Mouse (Mus musculus) limb, embryonic 15.5 days (tissue): ENCODE measurements around the gene BC037034. TPM values are rescaled to one million over a fixed set of nuclear protein-coding genes. Genes with fewer than 3 reads are reported as not detected.

Source experiments
- ATAC-seq: fragments of 200-750 bp; cut with Nextera tagmentation; 2 replicates; pipeline ENCODE4 v1.8.0; 2017; ENCODE audit warnings: low read depth, moderate TSS enrichment; ENCODE audit not compliant: insufficient number of reproducible peaks, low FRiP score, low TSS enrichment
- H3K27ac ChIP-seq: fragments of 300-500 bp; sonication (generic); 2 replicates; pipeline ENCODE4 v1.5.1; 2015; ENCODE audit warnings: moderate library complexity, mild to moderate bottlenecking, inconsistent platforms
- H3K27me3 ChIP-seq: fragments of 300-500 bp; sonication (generic); 2 replicates; pipeline ENCODE4 v1.6.1; 2015; ENCODE audit warnings: inconsistent platforms
- H3K36me3 ChIP-seq: fragments of 300-500 bp; sonication (generic); 2 replicates; pipeline ENCODE4 v1.6.1; 2015; ENCODE audit warnings: inconsistent platforms
- H3K4me1 ChIP-seq: fragments of 300-500 bp; sonication (generic); 2 replicates; pipeline ENCODE4 v1.6.1; 2015; ENCODE audit warnings: inconsistent platforms
- H3K4me2 ChIP-seq: fragments of 300-500 bp; sonication (generic); 2 replicates; pipeline ENCODE4 v1.6.1; 2015; ENCODE audit warnings: mild to moderate bottlenecking, inconsistent platforms
- H3K4me3 ChIP-seq: fragments of 300-500 bp; sonication (generic); 2 replicates; pipeline ENCODE4 v1.5.1; 2015; ENCODE audit warnings: mild to moderate bottlenecking, inconsistent platforms
- H3K9ac ChIP-seq: fragments of 300-500 bp; sonication (generic); 2 replicates; pipeline ENCODE4 v1.6.1; 2015; ENCODE audit warnings: inconsistent platforms
- H3K9me3 ChIP-seq: fragments of 300-500 bp; sonication (generic); 2 replicates; pipeline ENCODE4 v1.6.1; 2016; ENCODE audit warnings: inconsistent platforms
- WGBS: fragments of 180-500 bp; shearing (Covaris S2); methylation state at CpG from one replicate; pipeline ENCODE4 v1.1.7; 2015; 5-methylcytosine and 5-hydroxymethylcytosine counted together
- polyA plus RNA-seq: library from polyadenylated mRNA; unstranded; fragments of >200 nt; fragmentation: Nextera tagmentation; extraction: Ambion mirVana; gene quantifications from 2 replicates; pipeline ENCODE4 v1.2.1, GENCODE M21; 2015

BC037034 gene
- polyA plus RNA-seq: 4.4 and 5.1 TPM in 2 replicates

DNA sequence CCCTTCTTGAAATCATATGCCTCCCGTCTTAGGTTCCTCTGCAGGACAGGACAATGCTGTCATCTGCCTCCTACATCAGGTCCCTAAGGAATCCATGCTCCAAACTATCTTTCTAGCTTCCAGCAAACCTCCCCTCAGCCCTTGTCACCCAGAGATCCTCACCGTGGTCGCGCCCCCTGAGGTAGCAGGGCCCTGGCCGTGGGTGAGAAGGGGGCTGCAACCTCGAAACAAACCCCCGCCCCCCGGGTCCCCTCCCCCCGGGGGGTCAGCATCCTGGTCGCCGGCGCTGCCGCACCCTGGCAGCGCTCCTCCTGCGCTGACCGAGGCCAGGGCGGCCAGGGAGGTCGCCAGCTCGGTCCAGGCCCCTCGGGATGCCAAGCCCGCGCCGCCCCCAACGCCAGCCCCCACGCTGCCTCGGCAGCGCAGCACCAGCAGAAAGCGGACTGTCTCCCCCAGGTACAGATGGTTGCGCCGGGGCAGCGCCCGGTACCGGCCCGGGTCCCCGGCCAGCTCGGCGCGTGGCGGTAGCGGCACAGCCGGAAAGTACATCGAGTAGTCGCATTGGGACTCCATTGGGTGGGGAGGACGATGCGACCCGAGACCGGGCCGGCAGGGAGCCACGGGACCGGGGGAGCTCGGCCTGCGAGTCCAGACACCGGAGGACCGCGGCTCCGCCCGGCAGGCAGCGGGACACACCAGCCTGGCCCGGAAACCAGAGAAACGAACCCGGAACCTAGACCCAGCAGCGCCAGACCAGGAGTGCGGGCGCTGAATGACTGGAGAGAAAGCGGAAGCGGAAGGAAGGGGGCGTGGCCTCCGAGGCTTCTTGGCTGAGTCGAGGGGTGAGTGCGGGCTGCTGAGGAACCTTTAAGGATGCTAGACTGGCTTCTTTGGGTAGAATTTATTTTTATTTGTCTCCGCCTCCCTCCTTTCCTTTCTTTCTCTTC is at the start of gene BC037034:
BC037034 (minus strand) TSS at position 774 of the 947 bp plus-strand sequence.
- no peaks in the 10 kb centered on the region for H3K27me3 ChIP-seq
- H3K4me2 ChIP-seq: peak within 1 kb of the TSS; percentile 92
- H3K27ac ChIP-seq: peak within 1 kb of the TSS; percentile 79
- H3K4me3 ChIP-seq: peak within 1 kb of the TSS; percentile 89
- peak within 1 kb of the TSS; percentile 96 for H3K9ac ChIP-seq
- WGBS: under 1% methylated on average over 64 of the region's 71 CpGs
- peaks cover 52% of the 10 kb centered on the region for H3K36me3 ChIP-seq
- peak; percentile 81 for ATAC-seq
- peaks cover 26% of the 10 kb centered on the region for H3K4me1 ChIP-seq
- no peaks in the 10 kb centered on the region for H3K9me3 ChIP-seq

DNA sequence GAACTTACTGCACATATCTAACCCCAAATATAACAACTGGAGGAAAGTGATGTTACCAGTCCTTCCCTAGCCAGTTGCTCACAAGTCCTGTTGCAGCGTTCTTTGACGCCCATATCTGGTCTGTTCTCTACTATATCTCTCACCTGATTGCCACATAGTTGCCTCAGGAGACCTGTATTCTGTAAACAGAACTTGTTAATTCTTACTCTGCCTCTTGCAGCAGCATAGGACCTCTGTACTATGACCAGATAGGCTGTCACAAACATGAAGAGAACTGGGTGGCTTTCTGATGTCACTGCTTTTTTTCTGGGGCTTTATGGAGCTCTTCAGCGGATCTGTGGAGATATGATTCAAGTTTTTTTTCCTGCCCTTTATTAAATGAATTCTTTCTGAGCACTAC is 49.0 kb upstream of the BC037034 start:
- no peaks in the 10 kb centered on the region for H3K4me1 ChIP-seq
- no peak overlapping the region for H3K4me2 ChIP-seq
- no peaks in the 10 kb centered on the region for H3K9me3 ChIP-seq
- H3K9ac ChIP-seq: no peak overlapping the region
- ATAC-seq: no peak
- WGBS: 79% methylated on average over 3 of the region's 3 CpGs
- no peak overlapping the region for H3K27ac ChIP-seq
- no peak overlapping the region for H3K4me3 ChIP-seq
- no peaks in the 10 kb centered on the region for H3K27me3 ChIP-seq
- H3K36me3 ChIP-seq: no peaks in the 10 kb centered on the region

DNA sequence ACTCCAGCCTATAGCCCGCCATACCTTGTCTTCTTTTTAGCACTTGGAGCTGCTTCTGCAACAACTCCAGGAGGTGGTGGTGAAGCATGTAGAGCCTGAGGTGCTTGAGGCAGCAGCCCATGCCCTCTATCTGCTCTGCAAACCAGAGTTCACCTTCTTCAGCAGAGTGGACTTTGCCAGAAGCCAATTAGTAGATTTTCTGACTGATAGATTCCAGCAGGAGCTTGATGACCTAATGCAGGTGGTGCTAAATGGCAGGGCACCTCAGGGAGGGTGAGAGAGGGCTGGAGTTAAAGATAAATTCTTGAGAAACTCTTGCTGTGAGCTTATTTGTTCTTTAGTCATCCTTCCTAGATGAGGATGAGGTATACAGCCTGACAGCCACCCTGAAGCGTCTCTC is 35.8 kb upstream of the BC037034 start:
- no peaks in the 10 kb centered on the region for H3K4me1 ChIP-seq
- no peaks in the 10 kb centered on the region for H3K27me3 ChIP-seq
- no peak overlapping the region for H3K4me3 ChIP-seq
- no peak overlapping the region for H3K9ac ChIP-seq
- 76% methylated on average over 2 of the region's 2 CpGs for WGBS
- ATAC-seq: no peak
- H3K27ac ChIP-seq: no peak overlapping the region
- no peaks in the 10 kb centered on the region for H3K9me3 ChIP-seq
- H3K36me3 ChIP-seq: no peaks in the 10 kb centered on the region
- no peak overlapping the region for H3K4me2 ChIP-seq

DNA sequence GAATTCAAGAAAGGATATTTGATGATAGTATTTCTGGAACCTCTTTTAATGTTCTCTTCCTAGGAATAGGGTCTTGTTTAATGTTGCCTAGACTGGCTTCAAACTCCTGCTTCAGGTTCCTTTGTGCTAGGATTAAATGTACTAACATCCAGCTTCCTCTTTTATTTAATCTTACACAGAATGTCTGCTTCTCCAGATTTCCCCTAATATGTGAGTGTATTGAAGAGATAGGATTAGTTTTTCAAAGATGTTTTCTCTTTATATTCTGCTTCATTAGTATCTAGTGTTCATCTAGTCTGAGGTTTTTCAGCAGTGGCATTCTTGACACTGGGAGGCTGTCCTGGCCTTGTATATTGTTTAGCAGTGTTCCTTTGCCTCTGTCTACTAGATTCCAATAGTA is 30.3 kb upstream of the BC037034 start:
- ATAC-seq: no peak
- Histone ChIP-seq H3K9ac (no peak overlapping the region), H3K9me3 (no peaks in the 10 kb centered on the region), H3K4me1 (no peaks in the 10 kb centered on the region), H3K36me3 (no peaks in the 10 kb centered on the region), H3K4me2 (no peak overlapping the region), H3K27ac (no peak overlapping the region), H3K4me3 (no peak overlapping the region), H3K27me3 (no peaks in the 10 kb centered on the region)

DNA sequence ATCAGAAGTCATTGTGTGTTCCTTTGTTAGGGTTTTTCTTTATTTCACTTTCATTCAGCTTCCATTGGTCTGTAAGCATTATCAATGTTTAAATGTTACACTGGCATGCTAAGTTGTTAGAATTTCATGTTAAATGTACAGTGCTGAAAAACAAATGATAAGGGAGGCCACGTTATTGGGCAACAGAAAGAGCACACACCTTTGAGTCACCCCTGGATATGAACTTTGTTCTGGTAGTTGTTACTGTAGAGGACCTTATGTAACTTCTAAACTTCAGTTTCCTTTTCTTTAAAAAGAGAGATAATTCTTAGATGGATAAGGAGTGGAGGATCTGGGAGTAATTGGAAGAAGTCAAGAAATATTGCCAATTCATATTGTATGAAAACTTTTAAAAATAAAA is 27.8 kb upstream of the BC037034 start:
- Histone ChIP-seq H3K4me1 (no peaks in the 10 kb centered on the region), H3K9me3 (no peaks in the 10 kb centered on the region), H3K27ac (no peak overlapping the region), H3K4me2 (no peak overlapping the region), H3K4me3 (no peak overlapping the region), H3K36me3 (no peaks in the 10 kb centered on the region), H3K9ac (no peak overlapping the region), H3K27me3 (no peaks in the 10 kb centered on the region)
- 74% methylated on average over 1 of the region's 1 CpGs for WGBS
- ATAC-seq: no peak

DNA sequence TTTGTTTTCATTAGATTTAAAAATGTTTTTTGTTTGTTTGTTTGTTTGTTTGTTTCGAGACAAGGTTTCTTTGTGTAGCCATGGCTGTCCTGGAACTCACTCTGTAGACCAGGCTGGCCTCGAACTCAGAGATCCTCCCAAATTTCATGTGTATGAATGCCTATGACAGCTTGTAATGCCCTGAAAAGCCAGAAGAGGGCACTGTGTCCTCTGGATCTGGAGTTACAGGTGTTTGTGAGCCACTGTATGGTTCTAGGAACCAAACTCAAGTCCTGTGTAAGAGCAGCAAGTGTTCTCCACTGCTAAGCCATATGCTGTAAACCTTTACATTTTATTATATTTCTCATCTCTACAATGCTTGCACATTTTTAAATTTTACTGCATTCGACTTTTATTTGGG is 24.0 kb upstream of the BC037034 start:
- no peak overlapping the region for H3K4me3 ChIP-seq
- no peaks in the 10 kb centered on the region for H3K27me3 ChIP-seq
- 72% methylated on average over 3 of the region's 3 CpGs for WGBS
- H3K4me2 ChIP-seq: no peak overlapping the region
- no peak for ATAC-seq
- no peaks in the 10 kb centered on the region for H3K36me3 ChIP-seq
- H3K9ac ChIP-seq: no peak overlapping the region
- no peak overlapping the region for H3K27ac ChIP-seq
- no peaks in the 10 kb centered on the region for H3K4me1 ChIP-seq
- no peaks in the 10 kb centered on the region for H3K9me3 ChIP-seq

DNA sequence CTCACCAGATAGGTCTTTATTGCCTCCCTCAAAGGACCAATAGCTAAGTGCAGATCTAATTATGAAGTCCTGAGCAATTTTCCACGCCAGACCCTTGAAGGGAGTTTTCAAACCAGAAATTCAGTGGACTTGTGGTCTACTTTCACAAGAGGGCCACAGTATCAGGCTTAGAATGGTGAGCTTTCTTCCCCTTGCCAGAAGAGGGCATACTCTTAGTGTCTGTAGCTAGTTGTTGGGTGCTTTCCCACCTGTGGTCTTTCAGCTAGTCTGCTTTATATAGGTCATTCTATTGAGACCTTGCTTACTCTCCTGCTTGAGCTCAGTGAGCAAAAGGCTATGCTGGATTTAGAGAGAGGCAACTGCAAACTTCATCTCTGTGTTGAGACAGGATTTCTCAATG is 19.7 kb upstream of the BC037034 start:
- H3K27ac ChIP-seq: no peak overlapping the region
- H3K4me2 ChIP-seq: no peak overlapping the region
- no peak for ATAC-seq
- H3K36me3 ChIP-seq: no peaks in the 10 kb centered on the region
- 63% methylated on average over 1 of the region's 1 CpGs for WGBS
- no peak overlapping the region for H3K4me3 ChIP-seq
- H3K27me3 ChIP-seq: no peaks in the 10 kb centered on the region
- H3K9me3 ChIP-seq: no peaks in the 10 kb centered on the region
- no peak overlapping the region for H3K9ac ChIP-seq
- H3K4me1 ChIP-seq: peaks cover 13% of the 10 kb centered on the region

DNA sequence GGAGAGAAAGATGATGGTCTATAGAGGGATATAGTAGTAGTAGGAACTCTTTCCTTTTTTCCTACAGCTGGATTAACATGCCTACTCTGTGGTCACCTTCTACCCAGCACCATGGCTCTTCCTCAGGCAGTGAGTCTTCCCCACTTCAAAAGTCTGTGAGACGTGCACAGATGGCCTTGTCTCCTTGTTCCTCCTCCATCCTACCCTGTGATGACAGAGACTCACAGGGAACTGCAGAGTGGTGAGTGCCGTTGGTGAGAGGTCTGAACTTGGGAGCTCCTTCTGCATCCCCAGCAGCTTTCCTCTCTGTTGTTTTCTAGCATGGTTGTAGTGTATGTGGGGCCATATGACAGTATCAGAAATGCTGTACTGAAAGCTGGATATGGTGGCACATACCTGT is 18.0 kb upstream of the BC037034 start:
- ATAC-seq: no peak
- Histone ChIP-seq H3K4me3 (no peak overlapping the region), H3K36me3 (peaks cover 11% of the 10 kb centered on the region; the same call in 1 of the 2 replicates), H3K4me1 (peaks cover 21% of the 10 kb centered on the region), H3K9me3 (no peaks in the 10 kb centered on the region), H3K4me2 (no peak overlapping the region), H3K27ac (no peak overlapping the region), H3K9ac (no peak overlapping the region), H3K27me3 (no peaks in the 10 kb centered on the region)
- 74% methylated on average over 2 of the region's 2 CpGs for WGBS

DNA sequence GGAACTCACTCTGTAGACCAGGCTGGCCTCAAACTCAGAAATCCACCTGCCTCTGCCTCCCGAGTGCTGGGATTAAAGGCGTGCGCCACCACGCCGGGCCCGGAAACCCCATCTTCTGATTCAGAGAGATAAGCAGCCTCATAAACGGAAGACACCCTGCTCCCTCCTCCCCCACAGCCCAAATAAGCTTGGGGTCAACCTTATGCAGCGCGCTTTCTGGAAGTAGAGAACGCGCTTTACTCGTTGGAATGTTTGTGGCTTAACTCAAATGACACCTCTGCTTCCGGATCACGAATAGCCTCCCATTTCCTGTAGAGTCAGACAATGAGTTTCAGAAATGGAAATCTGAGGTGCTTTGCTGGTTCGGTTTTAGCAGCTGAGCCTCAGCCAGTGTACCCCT is 17.0 kb upstream of the BC037034 start:
- Histone ChIP-seq H3K9ac (no peak overlapping the region), H3K36me3 (peaks cover 14% of the 10 kb centered on the region; the same call in 1 of the 2 replicates), H3K27ac (no peak overlapping the region), H3K4me2 (no peak overlapping the region), H3K9me3 (no peaks in the 10 kb centered on the region), H3K4me3 (no peak overlapping the region), H3K4me1 (peaks cover 30% of the 10 kb centered on the region), H3K27me3 (no peaks in the 10 kb centered on the region)
- 91% methylated on average over 15 of the region's 15 CpGs for WGBS
- no peak for ATAC-seq

DNA sequence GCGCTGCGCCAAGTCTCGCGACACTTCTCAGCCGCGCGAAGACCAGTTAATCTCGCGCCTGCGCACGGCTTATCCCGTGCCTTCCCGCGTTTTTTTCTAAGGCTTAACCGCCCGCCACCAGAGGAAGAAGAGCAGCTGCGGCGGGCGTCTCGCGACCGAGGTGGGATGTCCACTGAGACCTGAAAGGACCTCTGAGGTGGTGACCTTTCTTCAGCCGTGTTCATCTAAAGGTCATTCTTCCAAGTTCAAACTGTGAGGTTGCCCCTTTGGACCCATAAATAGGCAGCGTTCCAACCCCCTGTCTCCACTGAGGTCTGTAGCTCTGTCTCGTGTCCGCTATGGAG is 16.6 kb upstream of the BC037034 start:
- Histone ChIP-seq H3K27me3 (no peaks in the 10 kb centered on the region), H3K36me3 (peaks cover 14% of the 10 kb centered on the region; the same call in 1 of the 2 replicates), H3K4me1 (peaks cover 35% of the 10 kb centered on the region), H3K9ac (no peak overlapping the region), H3K4me3 (peak overlapping the region; percentile 61), H3K27ac (no peak overlapping the region), H3K9me3 (no peaks in the 10 kb centered on the region), H3K4me2 (peak overlapping the region; percentile 82)
- ATAC-seq: no peak
- 23% methylated on average over 26 of the region's 26 CpGs for WGBS

DNA sequence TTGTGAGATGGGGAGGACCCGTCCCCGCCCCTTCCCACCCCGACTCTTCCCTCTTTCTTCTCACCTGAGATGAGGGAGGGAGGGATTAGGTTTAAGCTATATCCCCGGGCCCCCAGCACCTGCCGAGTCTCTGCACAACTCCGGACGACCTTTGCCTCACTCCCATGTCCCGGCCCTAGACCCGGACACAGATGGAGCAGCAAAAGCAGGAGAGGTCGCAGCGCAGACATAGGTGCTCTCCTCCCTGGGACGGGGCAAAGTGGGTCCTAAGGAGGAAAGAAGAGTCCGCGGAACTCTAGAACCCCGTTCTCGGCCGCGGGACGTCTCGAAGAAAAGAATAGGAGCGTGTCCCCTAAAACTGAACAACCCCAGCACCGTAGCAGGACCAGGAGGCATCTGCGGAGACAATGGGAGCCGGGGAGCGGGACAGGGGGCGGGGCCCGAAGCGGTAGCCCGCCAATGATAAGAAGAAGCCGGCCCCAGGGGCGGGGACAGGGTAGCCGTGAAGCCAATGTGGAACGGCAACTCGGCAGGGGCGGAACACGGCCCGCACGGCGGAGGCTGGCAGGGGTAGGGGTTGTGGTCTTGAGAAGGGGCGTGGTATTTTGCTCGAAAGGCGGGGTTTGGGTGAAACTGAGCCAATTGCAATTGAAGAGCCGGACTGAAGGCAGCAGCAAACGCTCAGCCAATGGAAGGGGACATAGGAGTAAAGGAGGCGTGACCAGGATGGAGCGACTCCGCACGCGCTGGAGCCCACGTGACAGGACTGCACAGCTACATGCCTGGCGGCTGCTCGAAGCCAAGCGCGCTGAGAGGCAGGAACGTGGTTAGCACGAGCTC is 16.0 kb upstream of the BC037034 start, which contains the start of the genes Gm43720, Gpc2 and Stag3:
Gm43720 (minus strand) TSS at position 374 of the 840 bp plus-strand sequence.
Gpc2 (minus strand) TSS at position 421 of the 840 bp plus-strand sequence.
Stag3 (plus strand) TSS at position 656 of the 840 bp plus-strand sequence.
- Histone ChIP-seq H3K4me1 (peaks cover 39% of the 10 kb centered on the region), H3K4me2 (peak within 1 kb of the TSS; percentile 82), H3K36me3 (peaks cover 14% of the 10 kb centered on the region; the same call in 1 of the 2 replicates), H3K9ac (peak within 1 kb of the TSS; percentile 63), H3K4me3 (peak within 1 kb of the TSS; percentile 61), H3K27ac (peak within 1 kb of the TSS; percentile 68), H3K27me3 (no peaks in the 10 kb centered on the region), H3K9me3 (no peaks in the 10 kb centered on the region)
- peak; percentile 99 for ATAC-seq
- under 1% methylated on average over 56 of the region's 56 CpGs for WGBS
